Mouse (Mus musculus) intestine, postnatal 0 days (tissue): Measurements from ENCODE around the gene 4921501E09Rik. TPM values are rescaled to one million over a fixed set of nuclear protein-coding genes. Genes with fewer than 3 reads are reported as not detected.
"Not testable (repeated sequence)": the region's sequence is repeated elsewhere in the genome, so short reads cannot be mapped to it uniquely, and the experiment has no call there.

Experiments
- ATAC-seq: fragments of 200-750 bp; cut with Nextera tagmentation; 2 replicates; pipeline ENCODE4 v1.8.0; 2017; ENCODE audit warnings: mild to moderate bottlenecking, moderate TSS enrichment, moderate library complexity
- H3K27ac ChIP-seq: fragments of 300-500 bp; sonication (generic); 2 replicates; pipeline ENCODE4 v1.5.1; 2014; ENCODE audit warnings: mild to moderate bottlenecking, low read depth, low read length, moderate library complexity
- H3K27me3 ChIP-seq: fragments of 300-500 bp; sonication (generic); replicated peaks from 2 replicates; pipeline ENCODE4 v1.6.1; 2014; ENCODE audit warnings: low read length, mixed read lengths; ENCODE audit not compliant: control insufficient read depth, insufficient read depth
- H3K36me3 ChIP-seq: fragments of 300-500 bp; sonication (generic); 2 replicates; pipeline ENCODE4 v1.6.1; 2014; ENCODE audit warnings: mild to moderate bottlenecking, moderate library complexity; ENCODE audit not compliant: control insufficient read depth, insufficient read depth
- H3K4me1 ChIP-seq: fragments of 300-500 bp; sonication (generic); replicated peaks from 2 replicates; pipeline ENCODE4 v1.6.1; 2014; ENCODE audit warnings: antibody characterized with exemption, low read length, mixed read lengths; ENCODE audit not compliant: control insufficient read depth, insufficient read depth
- H3K4me2 ChIP-seq: fragments of 300-500 bp; sonication (generic); replicated peaks from 2 replicates; pipeline ENCODE4 v1.6.1; 2014; ENCODE audit warnings: low read depth, mild to moderate bottlenecking, moderate library complexity
- H3K4me3 ChIP-seq: fragments of 300-500 bp; sonication (generic); 2 replicates; pipeline ENCODE4 v1.5.1; 2014; ENCODE audit warnings: low read depth, low read length
- H3K9ac ChIP-seq: fragments of 300-500 bp; sonication (generic); 2 replicates; pipeline ENCODE4 v1.6.1; 2014; ENCODE audit warnings: mild to moderate bottlenecking, low read depth, low read length
- H3K9me3 ChIP-seq: fragments of 300-500 bp; sonication (generic); 2 replicates; pipeline ENCODE4 v1.6.1; 2016; ENCODE audit warnings: mixed run types; ENCODE audit not compliant: control insufficient read depth
- CTCF ChIP-seq: sonication (generic); IDR thresholded peaks from 2 replicates; pipeline ENCODE4 v1.5.1; 2016; ENCODE audit warnings: low read depth, mild to moderate bottlenecking, control low read depth, antibody characterized with exemption, moderate library complexity
- WGBS: fragments of 180-500 bp; shearing (Covaris S2); extraction: QIAGEN DNeasy Blood & Tissue Kit; methylation state at CpG from one replicate; pipeline ENCODE4 v1.1.7; 2014; 5-methylcytosine and 5-hydroxymethylcytosine counted together
- polyA plus RNA-seq: library from polyadenylated mRNA; unstranded; fragments of >200 nt; fragmentation: Nextera tagmentation; extraction: Ambion mirVana; gene quantifications from 2 replicates; pipeline ENCODE4 v1.2.1, GENCODE M21; 2015

Gene 4921501E09Rik
- polyA plus RNA-seq, 1 experiment from 2014 or later: not detected

DNA sequence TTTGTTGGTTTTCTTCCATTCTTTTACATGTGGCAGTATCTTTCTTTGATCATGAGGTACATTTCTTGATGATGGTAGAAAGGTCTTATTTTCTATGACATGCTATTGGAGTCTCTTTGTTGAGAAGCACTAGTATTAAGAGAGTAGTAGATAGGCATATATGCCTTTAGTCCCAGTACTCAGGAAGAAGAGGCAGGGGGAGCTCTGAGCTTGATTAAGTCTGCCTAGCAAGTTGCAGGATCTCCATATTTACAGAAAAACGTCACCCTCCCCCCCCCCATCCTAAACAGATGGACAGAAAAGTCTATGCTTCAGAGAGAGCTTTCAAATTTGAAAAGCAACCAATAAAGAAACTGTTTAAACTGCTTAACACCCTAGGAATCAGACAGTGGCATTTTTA is 9.1 kb downstream of the 4921501E09Rik start:
- TF ChIP-seq CTCF: peak; percentile 34; the same call in 1 of the 2 replicates
- H3K4me2 ChIP-seq: no peak overlapping the region
- no peak overlapping the region for H3K4me3 ChIP-seq
- ATAC-seq: no peak
- no peak overlapping the region for H3K27ac ChIP-seq
- WGBS: 0% methylated on average over 1 of the region's 1 CpGs
- no peaks in the 10 kb centered on the region for H3K4me1 ChIP-seq
- H3K9me3 ChIP-seq: no peaks in the 10 kb centered on the region
- no peak overlapping the region for H3K9ac ChIP-seq
- H3K36me3 ChIP-seq: no peaks in the 10 kb centered on the region
- H3K27me3 ChIP-seq: no peaks in the 10 kb centered on the region

DNA sequence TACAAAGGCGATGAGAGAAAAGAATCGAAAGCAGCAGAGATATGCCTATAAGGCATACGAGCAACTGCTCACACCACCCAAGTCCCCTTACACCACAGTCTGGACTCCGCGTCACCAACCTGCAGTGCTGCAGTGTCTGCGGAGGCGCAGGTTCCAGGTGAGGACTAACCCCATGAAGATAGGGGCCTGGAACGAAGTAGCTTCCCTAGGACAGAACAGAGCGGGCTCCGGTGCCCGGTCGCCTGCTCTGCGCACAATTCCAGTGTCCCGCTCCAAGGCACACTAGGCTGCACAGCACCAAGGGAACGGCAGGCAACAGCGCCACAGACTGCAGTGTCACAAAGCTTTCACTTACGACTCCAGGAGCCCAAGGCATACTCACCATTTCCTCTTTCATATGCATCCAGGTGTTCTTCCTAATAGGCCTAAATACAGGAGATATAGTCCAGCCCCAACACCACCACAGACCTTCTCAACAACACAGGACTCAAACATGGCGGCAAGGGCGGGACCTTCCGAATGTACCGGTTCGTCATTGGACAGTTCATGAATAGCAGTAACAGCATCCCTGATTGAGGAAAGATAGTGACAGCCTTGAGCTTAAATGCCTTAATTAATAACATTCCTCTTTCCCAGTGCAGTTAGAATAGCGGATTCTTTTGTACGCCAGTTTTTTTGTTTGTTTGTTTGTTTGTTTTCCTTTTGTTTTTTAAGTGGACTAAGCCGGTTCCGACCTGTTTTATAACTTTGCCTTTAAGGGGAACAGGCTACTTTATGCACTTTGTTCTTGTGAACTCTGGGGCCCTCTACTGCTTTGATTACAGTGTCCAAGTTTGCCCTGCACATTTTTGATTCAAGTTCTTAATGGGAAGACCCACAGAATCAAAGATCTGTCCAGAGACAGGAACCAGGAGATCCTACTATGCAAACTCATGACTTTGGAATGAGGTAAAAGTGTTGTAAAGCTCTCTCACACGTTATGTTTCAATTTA is 34.7 kb downstream of the 4921501E09Rik start, which contains the start of gene Zfp763:
Zfp763 (minus strand) TSS at position 503 of the 992 bp plus-strand sequence.
- WGBS: 3% methylated on average over 27 of the region's 27 CpGs
- H3K4me2 ChIP-seq: peak within 1 kb of the TSS; percentile 58
- H3K9ac ChIP-seq: peak within 1 kb of the TSS; percentile 63
- no peaks in the 10 kb centered on the region for H3K27me3 ChIP-seq
- peak; percentile 46 for TF ChIP-seq CTCF
- no peaks in the 10 kb centered on the region for H3K36me3 ChIP-seq
- peak within 1 kb of the TSS; percentile 66 for H3K4me3 ChIP-seq
- no peaks in the 10 kb centered on the region for H3K9me3 ChIP-seq
- no peaks in the 10 kb centered on the region for H3K4me1 ChIP-seq
- peak within 1 kb of the TSS; percentile 78 for H3K27ac ChIP-seq
- peak; percentile 96 for ATAC-seq

- ATAC-seq: no peak
- peak overlapping the region; percentile 58 for H3K4me2 ChIP-seq
These were observed 35.5 kb downstream of the 4921501E09Rik start for GRCm38 (mm10) chr17:33032376-33032775.

DNA sequence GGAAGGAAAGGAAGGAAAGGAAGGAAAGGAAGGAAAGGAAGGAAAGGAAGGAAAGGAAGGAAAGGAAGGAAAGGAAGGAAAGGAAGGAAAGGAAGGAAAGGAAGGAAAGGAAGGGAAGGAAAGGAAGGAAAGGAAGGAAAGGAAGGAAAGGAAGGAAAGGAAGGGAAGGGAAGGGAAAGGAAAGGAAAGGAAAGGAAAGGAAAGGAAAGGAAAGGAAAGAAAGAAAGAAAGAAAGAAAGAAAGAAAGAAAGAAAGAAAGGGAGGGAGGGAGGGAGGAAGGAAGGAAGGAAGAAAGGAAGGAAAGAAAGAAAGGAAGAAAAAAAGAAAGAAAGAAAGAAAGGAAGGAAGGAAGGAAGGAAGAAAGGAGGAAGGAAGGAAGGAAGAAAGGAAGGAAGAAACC is 47.4 kb downstream of the 4921501E09Rik start:
- Histone ChIP-seq H3K9me3 (peaks cover 37% of the 10 kb centered on the region), H3K36me3 (peaks cover 41% of the 10 kb centered on the region)
- H3K9ac ChIP-seq, H3K4me2 ChIP-seq, H3K4me1 ChIP-seq, H3K4me3 ChIP-seq, H3K27ac ChIP-seq, H3K27me3 ChIP-seq, ATAC-seq: not testable (repeated sequence)

More at GRCm38 (mm10) chr17:33032376-33032775, 35.5 kb downstream of the 4921501E09Rik start:
- H3K27ac ChIP-seq: no peak overlapping the region
- H3K27me3 ChIP-seq: no peaks in the 10 kb centered on the region
- H3K9ac ChIP-seq: no peak overlapping the region
- 7% methylated on average over 10 of the region's 10 CpGs for WGBS
- no peaks in the 10 kb centered on the region for H3K4me1 ChIP-seq
- H3K9me3 ChIP-seq: peaks cover 2% of the 10 kb centered on the region; the same call in 1 of the 2 replicates
- TF ChIP-seq CTCF: no peak
- H3K36me3 ChIP-seq: no peaks in the 10 kb centered on the region
- H3K4me3 ChIP-seq: peak overlapping the region; percentile 66

Other genes starting within 250 kb of the 4921501E09Rik start
- 4.3 and 4.5 TPM in 2 replicates for gene Zfp799, start 237.8 kb downstream of the 4921501E09Rik start, polyA plus RNA-seq
- 2.9 and 3.0 TPM in 2 replicates for gene Zfp870, start 176.4 kb downstream of the 4921501E09Rik start, polyA plus RNA-seq
- 1.7 and 1.9 TPM in 2 replicates for gene Cyp4f14, start 150.7 kb downstream of the 4921501E09Rik start, polyA plus RNA-seq
- gene Cyp4f13, start 120.7 kb downstream of the 4921501E09Rik start, polyA plus RNA-seq: 61.8 and 62.9 TPM in 2 replicates
- 4.9 and 5.3 TPM in 2 replicates for gene Zfp472, start 102.2 kb downstream of the 4921501E09Rik start, polyA plus RNA-seq
- 4.7 and 4.9 TPM in 2 replicates for gene Zfp952, start 74.9 kb downstream of the 4921501E09Rik start, polyA plus RNA-seq
- 3.7 and 4.1 TPM in 2 replicates for gene Zfp763, start 34.7 kb downstream of the 4921501E09Rik start, polyA plus RNA-seq
- 3.3 TPM in 2 replicates for gene Zfp563, start 21.3 kb upstream of the 4921501E09Rik start, polyA plus RNA-seq
- gene Morc2b, start 71.6 kb upstream of the 4921501E09Rik start, polyA plus RNA-seq: not detected in 2 replicates
- not detected in 2 replicates for gene Olfr55, start 100.4 kb upstream of the 4921501E09Rik start, polyA plus RNA-seq
- not detected in 2 replicates for gene Olfr239, start 123.2 kb upstream of the 4921501E09Rik start, polyA plus RNA-seq
- not detected in 2 replicates for gene Olfr1564, start 153.6 kb upstream of the 4921501E09Rik start, polyA plus RNA-seq
- 4.8 and 4.9 TPM in 2 replicates for gene Zfp955a, start 187.1 kb upstream of the 4921501E09Rik start, polyA plus RNA-seq
- 0.03 TPM in 1 of 2 replicates, not detected in the other for gene Olfr63, start 196.6 kb upstream of the 4921501E09Rik start, polyA plus RNA-seq
- 3.1 and 3.6 TPM in 2 replicates for gene Zfp955b, start 221.5 kb upstream of the 4921501E09Rik start, polyA plus RNA-seq